Mouse (Mus musculus): ENCODE results near the gene Ctdsp1. TPM values are rescaled to one million over a fixed set of nuclear protein-coding genes. Genes with fewer than 3 reads are reported as not detected.

Gene Ctdsp1
- 28.9 and 31.0 TPM in 2 replicates for polyA plus RNA-seq (2016; fragmentation: Nextera tagmentation; extraction: Ambion mirVana)

GRCm38 (mm10) chr1:74390924-74391748, at the start of gene Ctdsp1:
Gene Ctdsp1, plus strand, starts transcription at chr1:74391509.
- Histone ChIP-seq H3K36me3 (peaks cover 19% of the 10 kb centered on the region), H3K27ac (replicated peaks) (peak within 1 kb of the TSS; percentile 90), H3K27me3 (peaks cover 29% of the 10 kb centered on the region), H3K9me3 (no peaks in the 10 kb centered on the region), H3K4me1 (peaks cover 34% of the 10 kb centered on the region), H3K9ac (replicated peaks) (peak within 1 kb of the TSS; percentile 92), H3K4me2 (replicated peaks) (peak within 1 kb of the TSS; percentile 93), H3K4me3 (peak within 1 kb of the TSS; percentile 93)
- 2% methylated on average over 49 of the region's 51 CpGs for WGBS
- peak; percentile 69 for ATAC-seq (ENCODE audit: low FRiP score, low read depth)

- ATAC-seq (ENCODE audit: low FRiP score, low read depth): no peak
- H3K4me3 ChIP-seq: no peak overlapping the region
- no peaks in the 10 kb centered on the region for H3K36me3 ChIP-seq
- no peak overlapping the region for H3K27ac ChIP-seq (replicated peaks)
- H3K4me2 ChIP-seq (replicated peaks): no peak overlapping the region
- no peaks in the 10 kb centered on the region for H3K9me3 ChIP-seq
- H3K27me3 ChIP-seq: no peaks in the 10 kb centered on the region
- H3K4me1 ChIP-seq: peaks cover 9% of the 10 kb centered on the region; the same call in 1 of the 2 replicates
- WGBS: 89% methylated on average over 7 of the region's 7 CpGs
- H3K9ac ChIP-seq (replicated peaks): no peak overlapping the region
These were observed 49.4 kb upstream of the Ctdsp1 start for GRCm38 (mm10) chr1:74341898-74342297.

GRCm38 (mm10) chr1:74342308-74342707, 49.0 kb upstream of the Ctdsp1 start:
- no peak overlapping the region for H3K27ac ChIP-seq (replicated peaks)
- H3K9me3 ChIP-seq: no peaks in the 10 kb centered on the region
- WGBS: 93% methylated on average over 1 of the region's 1 CpGs
- H3K4me2 ChIP-seq (replicated peaks): no peak overlapping the region
- H3K4me3 ChIP-seq: no peak overlapping the region
- no peak for ATAC-seq (ENCODE audit: low FRiP score, low read depth)
- H3K27me3 ChIP-seq: no peaks in the 10 kb centered on the region
- H3K36me3 ChIP-seq: 0 out of 2 replicates have a peak, but pooled peaks cover under 1% of the 10 kb centered on the region
- peaks cover 9% of the 10 kb centered on the region; the same call in 1 of the 2 replicates for H3K4me1 ChIP-seq
- H3K9ac ChIP-seq (replicated peaks): no peak overlapping the region

- Histone ChIP-seq H3K9ac (replicated peaks) (no peak overlapping the region), H3K27ac (replicated peaks) (no peak overlapping the region), H3K4me1 (peaks cover 9% of the 10 kb centered on the region; the same call in 1 of the 2 replicates), H3K36me3 (0 out of 2 replicates have a peak, but pooled peaks cover 5% of the 10 kb centered on the region), H3K4me3 (no peak overlapping the region), H3K27me3 (no peaks in the 10 kb centered on the region), H3K9me3 (no peaks in the 10 kb centered on the region), H3K4me2 (replicated peaks) (no peak overlapping the region)
- ATAC-seq (ENCODE audit: low FRiP score, low read depth): no peak
- 72% methylated on average over 5 of the region's 5 CpGs for WGBS
These were observed 48.1 kb upstream of the Ctdsp1 start for GRCm38 (mm10) chr1:74343161-74343560.

GRCm38 (mm10) chr1:74344163-74344916, 47.0 kb upstream of the Ctdsp1 start:
- H3K4me2 ChIP-seq (replicated peaks): no peak overlapping the region
- H3K27me3 ChIP-seq: no peaks in the 10 kb centered on the region
- no peak for ATAC-seq (ENCODE audit: low FRiP score, low read depth)
- no peaks in the 10 kb centered on the region for H3K9me3 ChIP-seq
- no peak overlapping the region for H3K27ac ChIP-seq (replicated peaks)
- no peak overlapping the region for H3K4me3 ChIP-seq
- no peak overlapping the region for H3K9ac ChIP-seq (replicated peaks)
- 81% methylated on average over 11 of the region's 11 CpGs for WGBS
- H3K36me3 ChIP-seq: peaks cover 16% of the 10 kb centered on the region
- H3K4me1 ChIP-seq: peaks cover 9% of the 10 kb centered on the region; the same call in 1 of the 2 replicates

- Histone ChIP-seq H3K36me3 (peaks cover 46% of the 10 kb centered on the region), H3K9me3 (no peaks in the 10 kb centered on the region), H3K27ac (replicated peaks) (no peak overlapping the region), H3K4me2 (replicated peaks) (no peak overlapping the region), H3K4me1 (no peaks in the 10 kb centered on the region), H3K9ac (replicated peaks) (no peak overlapping the region), H3K27me3 (no peaks in the 10 kb centered on the region), H3K4me3 (no peak overlapping the region)
- WGBS: 93% methylated on average over 13 of the region's 13 CpGs
- no peak for ATAC-seq (ENCODE audit: low FRiP score, low read depth)
These were observed 40.0 kb upstream of the Ctdsp1 start for GRCm38 (mm10) chr1:74351185-74351769.

GRCm38 (mm10) chr1:74352532-74353096, 38.7 kb upstream of the Ctdsp1 start:
- ATAC-seq (ENCODE audit: low FRiP score, low read depth): no peak
- 85% methylated on average over 5 of the region's 5 CpGs for WGBS
- H3K4me3 ChIP-seq: no peak overlapping the region
- no peaks in the 10 kb centered on the region for H3K4me1 ChIP-seq
- no peak overlapping the region for H3K4me2 ChIP-seq (replicated peaks)
- H3K27me3 ChIP-seq: no peaks in the 10 kb centered on the region
- H3K27ac ChIP-seq (replicated peaks): no peak overlapping the region
- no peaks in the 10 kb centered on the region for H3K9me3 ChIP-seq
- peaks cover 43% of the 10 kb centered on the region for H3K36me3 ChIP-seq
- H3K9ac ChIP-seq (replicated peaks): no peak overlapping the region

- 92% methylated on average over 9 of the region's 9 CpGs for WGBS
- no peak for ATAC-seq (ENCODE audit: low FRiP score, low read depth)
These were observed 37.7 kb upstream of the Ctdsp1 start for GRCm38 (mm10) chr1:74353453-74354229.

GRCm38 (mm10) chr1:74357531-74357930, 33.8 kb upstream of the Ctdsp1 start:
- Histone ChIP-seq H3K9me3 (no peaks in the 10 kb centered on the region), H3K4me1 (no peaks in the 10 kb centered on the region), H3K36me3 (0 out of 2 replicates have a peak, but pooled peaks cover 6% of the 10 kb centered on the region), H3K4me3 (no peak overlapping the region), H3K27me3 (no peaks in the 10 kb centered on the region), H3K4me2 (replicated peaks) (no peak overlapping the region), H3K9ac (replicated peaks) (no peak overlapping the region), H3K27ac (replicated peaks) (no peak overlapping the region)
- ATAC-seq (ENCODE audit: low FRiP score, low read depth): no peak

More at GRCm38 (mm10) chr1:74353453-74354229, 37.7 kb upstream of the Ctdsp1 start:
- no peak overlapping the region for H3K9ac ChIP-seq (replicated peaks)
- no peaks in the 10 kb centered on the region for H3K4me1 ChIP-seq
- H3K36me3 ChIP-seq: peaks cover 36% of the 10 kb centered on the region
- H3K27ac ChIP-seq (replicated peaks): no peak overlapping the region
- no peaks in the 10 kb centered on the region for H3K27me3 ChIP-seq
- H3K4me2 ChIP-seq (replicated peaks): no peak overlapping the region
- H3K9me3 ChIP-seq: no peaks in the 10 kb centered on the region
- no peak overlapping the region for H3K4me3 ChIP-seq

GRCm38 (mm10) chr1:74359952-74360517, 31.3 kb upstream of the Ctdsp1 start:
- Histone ChIP-seq H3K27me3 (no peaks in the 10 kb centered on the region), H3K4me2 (replicated peaks) (no peak overlapping the region), H3K27ac (replicated peaks) (no peak overlapping the region), H3K36me3 (no peaks in the 10 kb centered on the region), H3K4me3 (no peak overlapping the region), H3K9ac (replicated peaks) (no peak overlapping the region), H3K9me3 (no peaks in the 10 kb centered on the region), H3K4me1 (no peaks in the 10 kb centered on the region)
- 85% methylated on average over 5 of the region's 5 CpGs for WGBS
- no peak for ATAC-seq (ENCODE audit: low FRiP score, low read depth)

GRCm38 (mm10) chr1:74361812-74362211, 29.5 kb upstream of the Ctdsp1 start, which contains the start of gene Catip:
Gene Catip, plus strand, starts transcription at chr1:74362108.
- H3K4me1 ChIP-seq: no peaks in the 10 kb centered on the region
- 7% methylated on average over 2 of the region's 2 CpGs for WGBS

More at GRCm38 (mm10) chr1:74361812-74362211, 29.5 kb upstream of the Ctdsp1 start, which contains the start of gene Catip:
- no peak within 1 kb of the TSS for H3K9ac ChIP-seq (replicated peaks)
- peak; percentile 60 for ATAC-seq (ENCODE audit: low FRiP score, low read depth)
- no peaks in the 10 kb centered on the region for H3K9me3 ChIP-seq
- H3K4me3 ChIP-seq: no peak within 1 kb of the TSS
- H3K36me3 ChIP-seq: no peaks in the 10 kb centered on the region
- H3K27me3 ChIP-seq: peaks cover under 1% of the 10 kb centered on the region; the same call in 1 of the 2 replicates
- H3K4me2 ChIP-seq (replicated peaks): no peak within 1 kb of the TSS
- H3K27ac ChIP-seq (replicated peaks): no peak within 1 kb of the TSS

Data from midbrain, embryonic 12.5 days (tissue).